In the genomic region with DNA sequence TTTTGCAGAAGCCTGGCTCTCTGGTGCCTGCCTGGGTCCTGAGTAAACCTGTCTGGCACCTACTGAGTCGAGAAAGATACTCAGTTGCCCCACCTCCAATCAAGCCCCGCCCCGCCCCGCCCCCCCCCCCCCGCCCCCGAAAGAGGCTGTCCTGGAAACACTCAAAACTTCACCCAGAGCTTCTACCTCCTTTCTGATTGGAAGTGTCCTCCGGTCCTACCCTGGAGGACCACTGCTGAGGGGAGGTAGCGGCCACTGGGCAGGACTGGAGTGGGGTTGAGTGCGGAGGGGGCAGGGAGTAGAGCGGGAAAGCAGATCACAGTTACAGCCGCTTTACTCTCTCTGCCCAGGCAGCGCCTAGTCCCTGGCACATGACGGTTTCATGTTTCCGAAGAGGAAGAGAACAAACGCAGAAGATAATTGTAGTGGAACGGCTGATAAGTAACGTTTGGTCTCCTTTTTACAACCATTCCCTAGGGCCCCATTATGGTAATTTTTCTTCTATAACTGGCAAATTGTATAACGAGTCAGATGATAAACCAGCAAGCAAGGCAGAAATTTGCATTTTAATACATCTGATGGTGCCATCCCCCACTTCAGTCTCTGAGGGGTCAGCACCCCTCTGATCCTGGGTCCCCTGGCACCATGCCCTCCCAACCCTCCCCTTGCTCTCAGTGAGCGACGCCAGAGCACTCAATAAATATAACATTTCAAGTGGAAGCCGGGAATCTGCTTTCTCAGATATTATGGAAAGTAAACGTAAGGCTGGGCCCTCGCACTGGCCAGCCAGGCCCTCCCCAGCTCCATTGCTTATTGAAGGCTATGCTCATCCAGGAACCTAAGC, we compare ENCODE assay signal across 8 mouse cellular contexts.
DNase-seq lines count a peak whose midpoint lies in the region; ATAC-seq and TF ChIP-seq lines count a peak whose summit lies in the region.

No protein-coding gene starts in this region.

- no peaks in the 10 kb centered on the region for H3K9me3 ChIP-seq in embryonic facial prominence, embryonic 15.5 days (replicated peaks)
- H3K9me3 ChIP-seq in midbrain, embryonic 16.5 days (replicated peaks; ENCODE audit: control insufficient read depth, low read length, poor library complexity, severe bottlenecking) = no peaks in the 10 kb centered on the region

- peak; percentile 75 for ATAC-seq in embryonic facial prominence, embryonic 15.5 days (ENCODE audit: insufficient number of reproducible peaks, low FRiP score, low TSS enrichment, low read depth)
- ATAC-seq in midbrain, embryonic 16.5 days = peak; percentile 69

- H3K79me2 ChIP-seq in liver, adult 2 months (ENCODE audit: control insufficient read depth, insufficient read depth, low read length) = no peaks in the 10 kb centered on the region

- H3K36me3 ChIP-seq in embryonic facial prominence, embryonic 15.5 days = no peaks in the 10 kb centered on the region
- H3K36me3 ChIP-seq in liver, adult 2 months (ENCODE audit: control insufficient read depth, insufficient read depth, low read length) = no peaks in the 10 kb centered on the region
- no peaks in the 10 kb centered on the region for H3K36me3 ChIP-seq in midbrain, embryonic 16.5 days (ENCODE audit: control insufficient read depth, insufficient read depth, low read length)

- peak overlapping the region; percentile 52 for H3K27ac ChIP-seq in embryonic facial prominence, embryonic 15.5 days (replicated peaks)
- H3K27ac ChIP-seq in liver, adult 2 months (replicated peaks; ENCODE audit: insufficient read depth, low read depth, low read length) = no peak overlapping the region
- H3K27ac ChIP-seq in midbrain, embryonic 16.5 days (ENCODE audit: low read length) = peak overlapping the region; percentile 62

- H3K9ac ChIP-seq in embryonic facial prominence, embryonic 15.5 days = 0 out of 2 replicates have a peak overlapping the region, but pooled peaks have one; percentile 28
- H3K9ac ChIP-seq in liver, adult 2 months (ENCODE audit: low read depth, low read length) = no peak overlapping the region
- no peak overlapping the region for H3K9ac ChIP-seq in midbrain, embryonic 16.5 days (ENCODE audit: low read depth, low read length)

- TF ChIP-seq CTCF in liver, adult 2 months (IDR thresholded peaks at IDR 0.05; ENCODE audit: low read depth, low read length) = no peak

- H3K4me1 ChIP-seq in embryonic facial prominence, embryonic 15.5 days = peaks cover 49% of the 10 kb centered on the region
- H3K4me1 ChIP-seq in liver, adult 2 months (ENCODE audit: control insufficient read depth, insufficient read depth, low read length) = 0 out of 2 replicates have a peak, but pooled peaks cover 3% of the 10 kb centered on the region
- H3K4me1 ChIP-seq in midbrain, embryonic 16.5 days (ENCODE audit: control insufficient read depth, insufficient read depth, low read length) = peaks cover 35% of the 10 kb centered on the region

- H3K27me3 ChIP-seq in embryonic facial prominence, embryonic 15.5 days = no peaks in the 10 kb centered on the region
- H3K27me3 ChIP-seq in liver, adult 2 months (ENCODE audit: control insufficient read depth, insufficient read depth, low read length) = no peaks in the 10 kb centered on the region
- H3K27me3 ChIP-seq in midbrain, embryonic 16.5 days (ENCODE audit: control insufficient read depth, insufficient read depth, low read depth, low read length) = no peaks in the 10 kb centered on the region

- WGBS in embryonic facial prominence, embryonic 15.5 days = 6% methylated on average over 23 of the region's 23 CpGs
- WGBS in liver, adult 2 months = 12% methylated on average over 23 of the region's 23 CpGs
- 5% methylated on average over 23 of the region's 23 CpGs for WGBS in midbrain, embryonic 16.5 days

- DNase-seq in cerebellum, postnatal 10 days = peak; percentile 28 to 33
- no peak for DNase-seq in cerebellum, postnatal 4 days (ENCODE audit: low spot score in 2 of 2)
- DNase-seq in heart, postnatal 4 days = peak; percentile 46
- DNase-seq in liver, adult 2 months (ENCODE audit: extremely low read depth, low read depth, low spot score) = peak; percentile 8
- DNase-seq in testis, postnatal 14 days (ENCODE audit: low spot score) = peak; percentile 52
- no peak for DNase-seq in frontal cortex, postnatal 36 days (ENCODE audit: low spot score in 2 of 2)

- H3K4me3 ChIP-seq in embryonic facial prominence, embryonic 15.5 days (replicated peaks) = peak overlapping the region; percentile 40
- peak overlapping the region; percentile 44; the same call in 1 of the 2 replicates for H3K4me3 ChIP-seq in liver, adult 2 months (ENCODE audit: insufficient read depth, low read depth, low read length)
- H3K4me3 ChIP-seq in midbrain, embryonic 16.5 days (ENCODE audit: low read depth, low read length) = peak overlapping the region; percentile 13

- TF ChIP-seq POLR2A in liver, adult 2 months (IDR thresholded peaks at IDR 0.05; ENCODE audit: extremely low read depth, insufficient read depth, low read length) = no peak

- peak overlapping the region; percentile 57 for H3K4me2 ChIP-seq in embryonic facial prominence, embryonic 15.5 days (replicated peaks)
- H3K4me2 ChIP-seq in midbrain, embryonic 16.5 days (ENCODE audit: low read length) = peak overlapping the region; percentile 51

Comparison
In these comparisons a context has a peak if more than half of its experiments do, and no peak if none do; other contexts are left out.
1. DNase-seq: peak in cerebellum, postnatal 10 days (2 of 2), heart, postnatal 4 days (single experiment), liver, adult 2 months (single experiment) and testis, postnatal 14 days (single experiment); none in cerebellum, postnatal 4 days (0 of 2) and frontal cortex, postnatal 36 days (0 of 2).
2. Peak in every context shown above with its lines, with median percentiles within 50 percentile points of each other: H3K4me3 ChIP-seq.